Mouse (Mus musculus) C2C12 (cell line): Measurements from ENCODE around the gene Med17.

Experiments used
- CEBPB ChIP-seq: IDR thresholded peaks from one replicate; pipeline ENCODE4 v1.6.1; 2011; ENCODE audit warnings: low read depth, mild to moderate bottlenecking, control low read depth, moderate library complexity
- CTCF ChIP-seq: IDR thresholded peaks from one replicate; pipeline ENCODE4 v1.5.1; 2011; ENCODE audit not compliant: control insufficient read depth, insufficient read depth, insufficient read length
- FOSL1 ChIP-seq: IDR thresholded peaks from one replicate; pipeline ENCODE4 v1.8.0; 2011; ENCODE audit warnings: mild to moderate bottlenecking, low read length; ENCODE audit not compliant: poor library complexity, insufficient read depth, severe bottlenecking
- MAX ChIP-seq: IDR thresholded peaks from one replicate; pipeline ENCODE4 v1.6.1; 2011; ENCODE audit warnings: mild to moderate bottlenecking, control low read depth
- MYOD1 ChIP-seq: IDR thresholded peaks from one replicate; pipeline ENCODE4 v1.6.1; 2011; ENCODE audit warnings: low read depth; ENCODE audit not compliant: control insufficient read depth, insufficient read length
- MYOG ChIP-seq: IDR thresholded peaks from one replicate; pipeline ENCODE4 v1.6.1; 2011; ENCODE audit not compliant: control insufficient read depth, insufficient read length; ENCODE audit errors: extremely low read depth
- USF1 ChIP-seq: IDR thresholded peaks from one replicate; pipeline ENCODE4 v1.6.1; 2011; ENCODE audit warnings: low read depth, mild to moderate bottlenecking, control low read depth, moderate library complexity

GRCm38 (mm10) chr9:15238297-15238990, 41.3 kb downstream of the Med17 start:
- no peak for TF ChIP-seq CTCF
- no peak for TF ChIP-seq MYOD1
- TF ChIP-seq USF1: no peak
- no peak for TF ChIP-seq CEBPB
- no peak for TF ChIP-seq MAX
- TF ChIP-seq FOSL1: no peak
- TF ChIP-seq MYOG: no peak
